In genomic region chr11:69236926-69237260, GRCm38 (mm10) we compare ENCODE assay signal across 7 mouse cellular contexts. TPM values are rescaled to one million over a fixed set of nuclear protein-coding genes. Genes with fewer than 3 reads are reported as not detected.
DNase-seq lines count a peak whose midpoint lies in the region; ATAC-seq lines count a peak whose summit lies in the region.

Gucy2e (minus strand) TSS chr11:69237036.

- peak within 1 kb of the TSS; percentile 87 for H3K4me2 ChIP-seq in forebrain, embryonic 15.5 days (replicated peaks)
- peak within 1 kb of the TSS; percentile 89 for H3K4me2 ChIP-seq in liver, embryonic 11.5 days
- peak within 1 kb of the TSS; percentile 69 for H3K4me2 ChIP-seq in stomach, embryonic 14.5 days (replicated peaks; ENCODE audit: low read depth, low read length)

- H3K9ac ChIP-seq in forebrain, embryonic 15.5 days (replicated peaks) = peak within 1 kb of the TSS; percentile 61
- H3K9ac ChIP-seq in liver, embryonic 11.5 days (ENCODE audit: low read depth, low read length) = no peak within 1 kb of the TSS
- H3K9ac ChIP-seq in stomach, embryonic 14.5 days (replicated peaks; ENCODE audit: low read depth, low read length) = peak within 1 kb of the TSS; percentile 28; the same call in 1 of the 2 replicates

- H3K9me3 ChIP-seq in megakaryocyte, embryonic 14.5 days = peaks cover 7% of the 10 kb centered on the region
- no peaks in the 10 kb centered on the region for H3K9me3 ChIP-seq in forebrain, embryonic 15.5 days
- H3K9me3 ChIP-seq in liver, embryonic 11.5 days (ENCODE audit: control insufficient read depth, low read length) = no peaks in the 10 kb centered on the region
- H3K9me3 ChIP-seq in stomach, embryonic 14.5 days (ENCODE audit: control insufficient read depth, low read depth, low read length) = no peaks in the 10 kb centered on the region

- H3K4me3 ChIP-seq in megakaryocyte, embryonic 14.5 days (replicated peaks) = peak within 1 kb of the TSS; percentile 89
- peak within 1 kb of the TSS; percentile 57 for H3K4me3 ChIP-seq in forebrain, embryonic 15.5 days
- H3K4me3 ChIP-seq in liver, embryonic 11.5 days (ENCODE audit: low read depth, low read length) = peak within 1 kb of the TSS; percentile 49
- H3K4me3 ChIP-seq in stomach, embryonic 14.5 days (ENCODE audit: low read depth, low read length) = peak within 1 kb of the TSS; percentile 32

- H3K27me3 ChIP-seq in megakaryocyte, embryonic 14.5 days (replicated peaks) = peaks cover 73% of the 10 kb centered on the region
- peaks cover 23% of the 10 kb centered on the region for H3K27me3 ChIP-seq in forebrain, embryonic 15.5 days
- H3K27me3 ChIP-seq in liver, embryonic 11.5 days (replicated peaks; ENCODE audit: control insufficient read depth, insufficient read depth, low read length) = peaks cover 38% of the 10 kb centered on the region
- H3K27me3 ChIP-seq in stomach, embryonic 14.5 days (ENCODE audit: control insufficient read depth, insufficient read depth, low read length) = peaks cover 10% of the 10 kb centered on the region; the same call in 1 of the 2 replicates

- DNase-seq in liver, embryonic 11.5 days (ENCODE audit: low spot score) = no peak
- DNase-seq in layer of hippocampus, adult 11-12 months (ENCODE audit: low spot score) = no peak
- DNase-seq in gastrocnemius, postnatal 10 days = no peak

- 12% methylated on average over 13 of the region's 13 CpGs for WGBS in forebrain, embryonic 15.5 days
- 18% methylated on average over 13 of the region's 13 CpGs for WGBS in liver, embryonic 11.5 days
- WGBS in stomach, embryonic 14.5 days = 23% methylated on average over 13 of the region's 13 CpGs

- no peaks in the 10 kb centered on the region for H3K36me3 ChIP-seq in megakaryocyte, embryonic 14.5 days (replicated peaks; ENCODE audit: low read length)
- H3K36me3 ChIP-seq in forebrain, embryonic 15.5 days = no peaks in the 10 kb centered on the region
- no peaks in the 10 kb centered on the region for H3K36me3 ChIP-seq in liver, embryonic 11.5 days (ENCODE audit: control insufficient read depth, insufficient read depth, low read length)
- H3K36me3 ChIP-seq in stomach, embryonic 14.5 days (ENCODE audit: control insufficient read depth, insufficient read depth, low read length) = no peaks in the 10 kb centered on the region

- no peak for ATAC-seq in megakaryocyte, adult 5-6 weeks (ENCODE audit: poor library complexity, severe bottlenecking)
- ATAC-seq in forebrain, embryonic 15.5 days (replicated peaks) = no peak
- no peak for ATAC-seq in liver, embryonic 11.5 days (replicated peaks; ENCODE audit: low FRiP score)
- ATAC-seq in stomach, embryonic 14.5 days (ENCODE audit: insufficient number of reproducible peaks, insufficient read depth, low FRiP score, low read depth) = no peak

- peaks cover 17% of the 10 kb centered on the region for H3K4me1 ChIP-seq in megakaryocyte, embryonic 14.5 days
- peaks cover 22% of the 10 kb centered on the region for H3K4me1 ChIP-seq in forebrain, embryonic 15.5 days
- peaks cover 16% of the 10 kb centered on the region for H3K4me1 ChIP-seq in liver, embryonic 11.5 days (replicated peaks; ENCODE audit: control insufficient read depth, insufficient read depth, low read length)
- peaks cover 8% of the 10 kb centered on the region; the same call in 1 of the 2 replicates for H3K4me1 ChIP-seq in stomach, embryonic 14.5 days (ENCODE audit: control insufficient read depth, insufficient read depth, low read length)

- H3K27ac ChIP-seq in forebrain, embryonic 15.5 days (replicated peaks) = peak within 1 kb of the TSS; percentile 81
- H3K27ac ChIP-seq in liver, embryonic 11.5 days (ENCODE audit: low read depth, low read length) = no peak within 1 kb of the TSS
- H3K27ac ChIP-seq in stomach, embryonic 14.5 days (ENCODE audit: low read length) = no peak within 1 kb of the TSS

RNA-seq across cellular contexts. Expression of gene Gucy2e, which starts in this region (rescaled TPM):
- polyA plus RNA-seq in megakaryocyte, embryonic 14.5 days (2012; ENCODE audit: insufficient read depth, low replicate concordance) = 0.07 and 0.38 TPM in 2 replicates
- 0.16 TPM in 1 of 2 replicates, not detected in the other for total RNA-seq in megakaryocyte, adult 5-6 weeks (2015)
- 0.07 and 0.33 TPM in 2 replicates for total RNA-seq in megakaryocyte, adult 5-6 weeks (2017)
- polyA plus RNA-seq in forebrain, embryonic 15.5 days (2015; fragmentation: Nextera tagmentation; extraction: Ambion mirVana) = 0.47 and 0.52 TPM in 2 replicates
- polyA plus RNA-seq in liver, embryonic 11.5 days (2014; fragmentation: Nextera tagmentation; extraction: Ambion mirVana) = 0.04 and 0.05 TPM in 2 replicates
- 0.06 TPM in 1 of 2 replicates, not detected in the other for polyA plus RNA-seq in stomach, embryonic 14.5 days (2014; fragmentation: Nextera tagmentation; extraction: Ambion mirVana)
- total RNA-seq in gastrocnemius, postnatal 10 days (2021) = not detected

Comparison
In these comparisons a context has a peak if more than half of its experiments do, and no peak if none do; other contexts are left out.
1. H3K4me3 ChIP-seq: peak in every context shown above with its lines; median percentile 89 in megakaryocyte, embryonic 14.5 days; 57 in forebrain, embryonic 15.5 days; 49 in liver, embryonic 11.5 days; 32 in stomach, embryonic 14.5 days.